Mouse (Mus musculus) embryo, embryonic 10 days (tissue): ENCODE data around the gene Mrgpre.

Source experiments
- DNase-seq: peaks from one replicate; pipeline ENCODE4 v3.0.0-alpha.2; 2015; ENCODE audit warnings: low spot score

Gene Mrgpre

DNA sequence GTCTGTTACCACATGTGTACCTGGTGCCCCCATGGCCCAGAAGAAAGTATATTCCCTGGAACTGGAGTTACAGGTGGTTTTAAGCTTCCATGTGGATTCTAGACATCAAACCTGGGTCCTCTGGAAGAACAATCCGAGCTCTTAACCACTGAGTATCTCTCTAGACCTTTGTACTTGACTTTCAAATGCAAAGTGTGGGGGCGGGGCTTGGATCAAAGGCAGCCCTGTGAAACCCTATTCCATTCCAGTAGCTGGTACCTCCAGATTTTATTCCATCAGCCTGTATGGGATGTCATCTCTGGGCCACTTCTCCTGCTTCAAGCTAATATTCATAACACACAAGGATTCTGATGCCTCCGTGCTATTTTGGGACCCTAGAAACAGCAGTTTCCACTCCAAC is 8.2 kb downstream of the Mrgpre start:
- no peak for DNase-seq

DNA sequence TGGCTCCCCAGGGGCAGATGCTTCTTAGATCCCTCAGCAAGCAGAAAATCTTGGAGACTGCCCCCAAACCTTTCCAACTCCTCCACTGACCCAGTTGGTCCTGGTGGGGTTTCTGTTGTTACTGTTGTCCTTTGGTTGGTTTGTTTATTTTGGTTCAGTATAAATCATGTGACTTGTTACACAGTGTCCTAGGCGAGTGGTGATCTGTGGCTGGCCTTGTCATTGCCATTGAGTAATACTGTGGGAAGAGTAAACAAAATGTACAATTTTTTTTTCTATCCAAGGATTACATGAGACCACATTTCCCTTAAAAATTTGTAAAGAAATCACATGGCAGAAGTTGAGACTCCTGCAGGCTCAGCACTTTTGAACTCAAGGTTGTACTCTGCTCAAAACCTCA is 14.8 kb downstream of the Mrgpre start:
- no peak for DNase-seq

DNA sequence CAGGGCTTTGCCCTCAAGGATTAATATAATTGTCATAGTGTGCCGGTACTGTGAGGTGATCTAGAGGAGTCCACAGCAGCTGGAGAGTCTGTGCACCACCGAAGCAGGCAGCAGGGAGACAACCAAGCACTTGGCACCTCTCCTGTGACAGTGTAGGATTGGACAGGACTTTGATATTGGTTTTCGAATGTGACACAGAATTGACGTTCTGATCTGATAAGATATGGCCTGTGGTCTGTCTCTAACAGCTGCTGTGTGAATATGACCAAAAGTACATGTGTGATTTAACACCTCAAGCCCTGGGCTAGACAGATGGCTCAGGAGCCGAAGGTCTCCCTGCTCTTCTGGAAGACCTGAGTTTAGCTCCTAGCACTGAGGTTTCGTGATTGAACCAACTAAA is 16.0 kb downstream of the Mrgpre start:
- DNase-seq, result no peak

DNA sequence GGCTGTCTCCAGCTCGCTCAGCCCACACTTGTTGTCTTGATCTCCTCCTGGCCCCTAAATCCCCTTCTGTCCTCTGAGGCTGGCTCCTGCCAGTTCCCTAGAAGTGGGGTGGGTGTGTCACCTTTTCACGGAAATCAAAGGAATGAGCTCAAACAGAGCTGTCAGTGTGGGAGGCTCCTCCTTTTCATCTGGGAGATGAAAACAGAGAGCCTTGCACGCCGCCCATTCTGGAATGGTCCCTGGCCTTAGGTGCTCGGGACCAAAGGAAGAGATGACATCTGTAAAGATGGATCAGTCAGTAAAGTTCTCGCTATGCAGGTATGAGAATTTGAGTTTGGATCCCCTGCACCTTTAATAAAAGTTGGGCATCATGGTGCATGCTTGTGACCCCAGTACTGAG is 17.4 kb downstream of the Mrgpre start, which contains the start of gene Mrgprg:
Mrgprg (minus strand) TSS at position 101 of the 400 bp plus-strand sequence.
- no peak for DNase-seq

DNA sequence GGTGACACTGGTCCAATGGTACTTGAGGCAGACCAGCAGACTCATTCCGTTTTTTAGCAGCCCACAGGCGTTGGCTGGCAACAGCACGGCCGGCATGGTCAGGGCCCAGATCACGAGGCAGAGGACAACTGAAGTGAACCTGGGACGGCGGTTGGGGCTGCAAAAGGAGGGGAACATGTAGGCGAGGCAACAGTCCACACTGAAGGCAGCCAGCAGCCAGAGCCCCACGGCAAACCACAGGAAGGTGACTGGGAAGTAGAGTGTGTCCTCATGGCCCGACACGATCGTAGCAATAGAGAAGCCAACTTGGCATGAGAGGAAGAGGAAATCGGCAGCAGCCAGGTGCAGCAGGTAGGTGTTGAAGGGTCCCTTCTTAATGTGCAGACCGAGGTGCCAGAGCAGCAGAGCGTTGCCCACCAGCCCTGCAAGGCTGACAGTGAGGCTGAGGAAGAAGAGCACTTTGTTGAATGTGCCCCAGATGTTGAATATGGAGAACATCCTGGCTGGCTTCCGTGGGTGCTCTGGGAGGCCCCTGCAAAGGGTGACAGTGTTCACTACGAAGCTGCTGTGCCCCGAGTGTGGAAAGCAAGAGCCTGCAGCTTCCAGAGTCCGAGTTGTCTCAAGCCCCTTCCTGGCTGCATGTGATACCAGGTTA is 19.3 kb downstream of the Mrgpre start:
- DNase-seq, result no peak

DNA sequence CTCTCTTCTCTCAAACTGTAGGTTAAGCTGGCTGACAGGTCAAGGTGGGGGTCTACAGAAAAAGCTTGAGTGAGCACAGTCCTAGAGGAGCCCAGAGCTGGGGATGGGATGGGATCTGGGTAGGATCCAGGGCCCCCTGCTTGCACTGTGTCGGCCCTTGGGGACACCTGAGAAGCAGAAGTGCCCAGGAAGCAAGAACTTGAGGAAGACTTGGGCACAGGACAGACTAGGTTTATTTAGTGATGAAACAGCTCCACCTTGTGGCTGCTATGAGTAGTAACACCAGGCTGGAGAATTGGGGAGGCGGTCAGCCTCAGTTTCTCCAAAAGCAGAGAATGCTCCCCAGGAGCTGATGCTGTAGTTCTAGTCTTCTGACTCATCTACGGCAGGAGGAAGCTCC is 20.5 kb downstream of the Mrgpre start:
- peak; percentile 64 for DNase-seq

DNA sequence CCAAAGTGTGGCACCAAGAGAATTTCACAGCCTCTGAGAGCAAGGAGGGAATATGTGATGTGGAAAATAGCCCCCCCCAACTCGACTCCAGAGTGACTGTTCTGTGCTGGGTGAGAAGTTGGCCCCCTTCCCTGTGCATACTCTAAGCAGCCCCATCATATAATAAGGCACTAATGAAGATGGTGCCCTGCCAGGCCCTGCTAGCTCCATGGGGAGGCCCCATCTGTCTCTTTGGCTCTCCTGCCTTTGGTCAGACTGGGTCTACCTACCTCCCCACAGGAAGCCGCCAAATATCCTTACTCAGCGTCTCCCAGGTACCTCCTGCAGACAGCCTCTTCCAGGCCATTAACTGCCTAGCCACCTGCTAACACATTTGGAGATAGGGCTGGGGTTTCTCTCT is 25.3 kb downstream of the Mrgpre start:
- no peak for DNase-seq

DNA sequence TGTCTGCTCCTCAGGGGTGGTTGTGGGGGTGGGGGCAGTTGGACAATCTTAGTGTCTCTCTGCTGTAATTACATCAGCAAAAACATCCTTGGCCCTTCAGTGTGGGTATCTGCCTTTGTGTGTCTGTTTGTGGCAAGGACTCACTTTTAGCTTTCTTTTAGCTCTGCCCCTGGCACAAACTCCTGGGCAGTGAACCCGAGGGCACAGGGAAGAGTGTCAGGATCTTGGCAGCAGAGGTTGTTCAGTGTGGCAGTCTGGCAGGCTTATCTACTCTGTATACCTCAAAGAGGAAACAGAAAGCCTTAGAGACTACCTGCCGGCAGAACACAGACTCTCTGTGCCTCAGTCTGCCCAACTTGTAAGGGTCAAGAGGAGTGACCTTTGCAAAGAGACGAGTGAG is 26.6 kb downstream of the Mrgpre start:
- no peak for DNase-seq

DNA sequence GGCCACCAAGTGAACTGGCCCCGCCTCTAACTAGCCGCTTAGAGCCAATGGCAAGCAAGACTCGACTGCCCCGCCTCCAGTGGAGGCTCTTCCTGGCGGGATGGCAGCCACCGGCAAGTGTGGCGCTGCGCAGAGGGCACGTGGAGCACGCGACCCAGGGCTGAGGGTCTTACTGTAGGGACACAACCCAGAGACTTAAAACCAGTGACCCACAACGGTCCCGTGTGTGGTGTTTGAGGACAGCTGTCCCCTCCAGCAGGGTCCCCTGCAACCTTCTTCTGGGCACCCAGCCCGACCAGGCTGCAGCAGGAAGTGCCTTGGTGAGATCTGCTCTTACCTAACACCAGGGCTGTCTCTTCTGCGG is 27.3 kb downstream of the Mrgpre start:
- DNase-seq, result peak; percentile 90

DNA sequence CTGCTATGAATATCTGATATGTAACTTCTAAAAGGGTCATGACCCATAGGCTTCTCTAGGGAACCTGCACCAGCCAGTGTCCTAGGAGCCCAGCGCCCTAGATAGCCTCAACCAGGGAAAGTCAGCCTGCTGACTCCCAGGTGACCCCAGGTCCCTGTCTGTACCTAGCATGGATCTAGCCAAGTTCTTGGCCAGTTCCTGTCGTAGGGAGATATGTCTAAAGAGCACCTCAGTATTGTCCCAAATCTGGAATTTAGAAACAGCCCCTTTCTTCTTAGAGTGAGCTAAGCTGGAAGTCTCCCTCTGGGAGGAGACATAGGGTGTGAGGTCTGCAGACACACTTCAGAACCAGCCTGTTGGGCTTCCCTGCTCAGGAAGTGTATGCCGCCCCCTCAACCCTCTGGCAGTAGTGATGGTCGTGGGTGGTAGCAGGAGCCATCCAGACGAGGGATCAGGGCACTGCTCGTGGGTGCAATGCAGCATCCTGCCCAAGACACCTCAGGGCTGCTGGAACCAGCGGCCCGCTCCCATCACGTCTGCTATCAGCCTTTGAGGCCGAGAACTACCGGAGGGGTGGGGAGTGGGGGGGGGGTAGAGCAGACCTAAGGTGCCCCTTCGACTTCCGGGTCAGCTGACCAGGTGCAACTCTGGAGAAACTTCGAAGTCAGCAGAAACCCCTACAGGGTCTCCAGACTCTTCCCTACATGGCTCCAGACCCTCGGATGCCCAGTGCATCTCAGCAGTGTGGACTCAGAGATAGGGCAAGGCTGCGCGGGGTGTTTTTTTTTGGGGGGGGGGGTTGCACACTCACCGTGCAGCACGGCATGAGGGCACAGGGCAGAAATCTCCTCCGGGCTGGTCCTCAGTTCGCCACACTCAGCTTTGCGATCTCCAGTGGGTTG is 27.9 kb downstream of the Mrgpre start, which contains the start of gene Osbpl5:
Osbpl5 (minus strand) TSS at position 861 of the 902 bp plus-strand sequence.
- no peak for DNase-seq

DNA sequence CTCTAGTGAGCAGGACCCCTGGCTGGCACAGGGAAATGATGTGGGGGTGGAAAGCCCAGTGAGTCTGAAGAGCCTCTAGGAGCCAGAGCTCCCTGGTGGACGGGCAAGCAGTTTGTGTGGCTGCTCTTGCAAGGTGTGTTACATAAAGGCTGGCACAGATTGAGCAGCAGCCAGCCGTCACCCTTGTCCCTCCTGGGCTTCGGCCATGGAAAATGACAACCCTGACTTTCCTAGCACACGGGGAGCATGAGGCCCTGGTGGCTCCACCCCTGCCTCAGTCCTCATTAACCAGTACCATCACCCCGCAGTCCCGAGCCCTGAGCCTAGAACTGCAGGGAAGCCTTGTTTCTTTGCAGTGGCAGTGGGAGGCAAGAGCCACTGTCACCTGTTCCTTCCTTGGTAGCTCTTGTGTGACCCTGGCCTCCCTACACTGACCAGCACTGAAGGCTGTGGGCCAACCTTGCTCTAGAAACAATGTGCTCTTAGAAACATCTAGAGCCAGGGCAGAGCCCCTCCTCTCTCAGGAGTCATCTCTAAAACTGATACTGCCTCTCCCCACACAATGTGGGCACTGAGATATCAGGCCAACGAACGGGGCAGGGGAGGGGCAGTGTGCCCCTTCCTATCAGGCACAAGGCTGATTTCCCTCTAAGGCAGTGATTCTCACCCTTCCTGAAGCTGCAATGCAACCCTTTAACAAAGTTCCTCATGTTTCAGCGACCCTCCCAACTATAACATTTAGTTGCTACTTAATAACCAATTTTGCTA is 28.8 kb downstream of the Mrgpre start:
- DNase-seq, result no peak

DNA sequence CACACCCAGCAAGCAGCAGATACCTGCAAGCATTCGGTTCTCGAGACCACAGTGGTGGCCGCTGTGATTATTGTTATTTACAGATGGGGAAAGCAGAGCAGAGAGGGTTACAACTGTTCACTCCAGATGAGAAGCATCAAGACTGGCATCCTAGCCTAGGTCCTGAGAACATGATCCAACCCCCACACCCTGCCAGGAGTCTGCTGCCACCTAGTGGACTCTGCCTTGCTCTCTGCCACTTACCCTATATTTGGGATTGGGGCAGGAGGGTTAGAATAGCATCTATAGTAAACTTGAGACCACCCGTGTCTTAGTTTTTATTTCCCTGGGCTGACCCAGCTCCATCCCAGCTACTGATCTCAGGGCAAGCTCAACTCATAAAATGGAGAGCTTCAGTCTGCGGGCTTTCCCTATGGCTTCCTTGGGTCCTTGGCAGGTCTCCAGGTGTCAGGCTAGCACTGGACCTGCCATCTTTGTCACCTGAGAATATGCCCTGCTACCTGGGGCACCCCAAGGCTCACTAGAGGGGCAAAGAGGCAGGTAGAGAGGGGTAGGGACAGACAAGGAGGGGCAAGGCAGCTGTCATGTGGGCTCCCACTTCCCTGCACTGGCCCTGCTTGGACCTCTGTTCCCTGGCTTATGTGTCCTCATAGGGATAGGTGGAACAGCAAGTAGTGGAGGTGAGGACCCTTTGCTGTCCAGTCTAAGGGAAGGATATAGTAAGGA is 30.1 kb downstream of the Mrgpre start:
- peak; percentile 78 for DNase-seq

DNA sequence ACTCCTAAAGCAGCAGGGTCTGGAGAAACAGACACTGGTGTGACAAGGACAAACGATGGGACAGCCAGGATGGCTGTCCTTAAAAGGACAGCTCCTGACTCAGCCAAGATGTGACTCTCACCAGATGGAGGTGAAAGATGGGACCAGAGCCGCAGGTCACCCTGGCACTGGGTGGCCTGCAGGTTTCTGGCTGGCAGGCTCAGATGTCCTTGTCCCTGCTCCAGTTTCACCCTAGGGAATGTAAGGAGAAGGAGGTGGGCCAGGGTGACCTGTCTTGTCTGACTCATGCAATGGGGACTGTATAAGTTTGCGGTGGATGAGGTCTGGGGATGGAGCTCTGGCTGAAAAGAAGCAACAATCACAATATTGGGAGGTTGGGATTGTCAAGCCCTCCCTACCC is 31.7 kb downstream of the Mrgpre start:
- DNase-seq, result no peak

DNA sequence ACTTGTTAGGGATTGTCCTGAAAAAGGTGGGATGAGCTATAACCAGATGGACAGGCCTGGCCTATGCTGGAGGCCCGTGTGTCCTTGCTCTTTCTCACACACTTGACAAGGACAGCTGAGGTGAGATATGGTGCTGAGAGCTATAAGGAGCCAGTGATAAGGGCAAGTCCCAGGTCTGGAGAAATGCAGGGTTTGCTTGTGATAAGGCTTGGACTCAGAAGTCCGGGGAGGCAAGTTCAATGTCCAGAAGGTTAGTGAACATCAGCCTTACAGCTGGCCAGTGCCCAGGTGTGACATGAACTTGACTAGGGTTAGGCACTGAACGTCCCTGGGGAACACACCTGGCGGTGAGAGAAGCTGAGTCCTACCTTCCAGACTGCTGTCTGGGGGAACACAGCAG is 32.2 kb downstream of the Mrgpre start:
- DNase-seq, result no peak

DNA sequence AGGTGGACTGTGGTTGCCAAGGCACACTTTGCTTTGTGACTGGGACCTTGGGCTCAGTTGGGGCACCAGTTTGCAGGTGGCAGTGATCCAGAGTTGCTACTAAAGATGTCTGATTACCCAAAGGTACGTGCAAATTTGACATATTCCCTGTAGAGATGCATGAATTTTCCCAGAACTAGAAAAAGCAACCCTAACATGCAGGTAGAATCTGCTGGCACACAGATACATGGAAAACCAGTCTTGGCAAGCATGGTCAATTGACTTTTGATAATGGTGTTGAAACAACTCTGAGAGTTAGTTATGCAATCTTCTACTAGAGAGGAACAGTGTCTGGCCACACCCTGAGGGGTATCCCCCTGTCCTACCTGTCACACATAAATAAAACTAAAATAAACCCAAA is 32.9 kb downstream of the Mrgpre start:
- DNase-seq, result no peak

DNA sequence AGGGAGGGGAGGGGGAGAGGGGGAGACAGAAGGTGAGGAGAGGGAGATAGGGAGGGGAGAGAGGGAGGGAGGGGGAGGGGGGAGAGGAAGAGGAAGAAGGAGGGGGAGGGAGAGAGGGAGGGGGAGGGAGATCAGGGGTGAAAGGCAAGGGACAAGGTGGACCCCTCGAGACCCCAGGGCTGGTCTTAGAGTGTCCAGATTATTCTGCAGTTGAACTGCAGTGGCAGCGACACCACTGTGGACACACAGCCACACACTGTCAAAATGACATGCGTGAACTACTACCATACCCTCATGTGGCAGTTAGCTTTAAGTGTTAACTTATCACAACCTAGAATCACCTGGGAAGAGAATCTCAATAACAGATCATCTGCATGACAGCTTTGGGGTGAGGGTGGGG is 35.3 kb downstream of the Mrgpre start:
- no peak for DNase-seq

DNA sequence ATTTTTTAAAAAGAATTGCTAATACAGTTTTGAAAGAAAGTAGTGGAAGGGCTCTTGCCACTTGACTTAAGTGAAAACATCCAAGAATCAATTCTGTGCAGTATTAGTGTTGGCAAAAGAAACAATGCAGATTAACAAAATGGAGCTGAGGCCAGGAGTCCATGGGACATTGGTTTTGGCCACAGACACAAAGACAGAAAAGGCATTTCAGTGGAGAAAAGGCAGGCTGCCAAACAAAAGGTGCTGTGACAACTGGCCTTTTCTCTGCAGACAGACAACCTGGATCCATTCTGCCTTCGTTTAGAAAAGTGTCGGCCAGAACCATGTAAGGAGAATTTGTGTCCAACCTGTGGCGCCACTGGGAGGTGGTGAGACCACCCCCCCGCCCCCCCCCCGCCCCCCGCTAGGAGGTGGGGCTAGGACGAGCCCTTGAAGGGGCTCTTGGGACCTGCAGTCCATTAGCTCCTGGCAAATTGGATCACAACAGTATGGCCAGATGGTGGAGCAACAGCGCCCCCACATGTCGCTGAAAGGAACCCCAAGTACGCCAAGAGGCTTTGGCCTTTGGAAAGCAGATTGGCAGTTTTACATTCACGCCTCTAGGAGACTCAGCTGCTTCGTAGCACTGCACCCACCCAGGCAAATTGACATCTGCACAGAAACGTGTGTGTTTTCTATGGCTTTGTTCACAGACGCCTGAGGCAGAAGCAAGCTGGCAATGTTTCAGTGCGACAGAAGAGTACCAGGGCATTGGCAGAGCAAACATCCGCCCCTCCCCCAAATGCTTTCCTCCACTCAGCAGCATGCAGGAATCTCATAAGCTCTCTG is 36.0 kb downstream of the Mrgpre start:
- peak; percentile 95 for DNase-seq

DNA sequence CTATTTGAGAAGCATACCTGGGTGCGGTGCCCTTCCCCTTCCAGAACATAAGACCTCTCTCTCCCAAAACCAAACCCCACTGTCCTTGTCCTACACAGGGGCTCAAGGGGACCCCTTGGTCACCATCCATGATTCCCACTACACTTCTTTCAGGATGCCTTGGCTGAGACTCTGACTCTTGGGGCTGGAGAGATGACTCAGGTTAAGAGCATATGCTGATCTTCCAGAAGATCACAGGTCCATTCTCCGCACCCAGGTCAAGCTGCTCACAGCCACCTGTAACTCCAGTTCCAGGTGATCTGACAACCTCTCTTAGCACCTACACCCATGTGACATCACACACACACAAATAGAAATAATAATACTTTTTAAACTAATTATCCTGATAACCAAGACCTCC is 43.6 kb downstream of the Mrgpre start:
- no peak for DNase-seq

DNA sequence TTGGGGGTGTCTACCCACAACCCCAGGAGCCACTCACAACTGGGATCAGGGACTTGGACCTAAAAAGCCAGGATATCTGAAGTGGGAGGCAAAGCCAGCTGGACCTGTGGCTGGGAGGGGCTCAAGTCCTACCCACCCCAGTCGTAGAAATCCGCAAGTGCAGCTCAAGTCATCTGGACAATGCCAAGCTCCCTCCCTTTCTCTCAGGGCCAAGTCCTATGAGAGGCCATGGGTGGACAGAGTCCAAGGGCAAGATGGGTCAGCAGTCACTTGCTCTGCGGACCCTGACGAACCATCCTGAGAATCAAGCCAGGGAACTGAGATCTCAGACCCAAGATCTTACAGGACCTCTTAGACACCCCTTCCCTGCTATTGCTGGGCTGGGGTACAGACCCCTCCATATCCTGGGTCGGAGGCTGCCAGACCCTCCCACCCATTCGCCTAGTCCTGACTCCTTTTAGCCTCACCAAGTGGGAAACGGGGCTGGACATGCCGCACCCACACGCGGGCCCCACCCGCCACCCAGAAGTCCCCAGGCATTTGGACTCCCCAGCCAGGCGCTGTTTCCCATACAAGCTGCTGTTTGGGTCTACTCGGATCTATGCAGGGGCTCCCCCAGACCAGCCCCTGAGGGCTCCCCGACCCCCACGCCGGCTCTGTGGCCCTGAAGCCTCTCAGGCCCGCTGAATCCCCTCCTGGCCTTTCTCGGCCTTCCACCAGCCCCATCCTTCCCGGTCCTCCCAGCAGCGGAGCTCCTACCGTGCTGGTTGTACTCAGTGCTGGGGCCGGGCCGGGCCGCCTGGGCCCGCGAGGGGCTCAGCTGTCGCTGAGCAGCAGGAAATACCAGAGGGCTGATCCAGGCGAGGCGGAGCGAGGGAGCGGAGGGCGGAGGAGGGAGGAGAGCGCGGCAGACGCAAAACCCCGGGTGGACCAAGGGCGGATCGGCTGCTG is 44.5 kb downstream of the Mrgpre start:
- peak; percentile 91 for DNase-seq

DNA sequence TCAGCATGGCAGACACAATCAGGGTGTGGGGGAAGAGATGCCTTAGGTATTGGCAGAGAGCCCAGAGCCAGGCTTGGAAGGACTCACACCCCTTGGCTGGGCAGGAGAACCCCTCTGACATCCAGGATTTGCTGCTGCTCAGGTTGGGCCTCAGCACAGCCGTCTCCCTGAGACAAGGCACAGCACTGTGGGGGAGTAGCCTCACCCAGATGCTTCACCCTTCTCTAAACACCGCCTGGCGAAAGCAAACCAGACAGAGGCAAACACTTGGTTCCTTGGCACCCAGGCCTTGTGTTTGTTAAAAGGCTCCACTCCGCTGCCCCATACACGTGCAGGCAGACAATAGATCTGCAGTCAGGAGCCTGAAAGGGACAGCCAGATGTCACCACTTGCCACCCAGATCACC is 45.7 kb downstream of the Mrgpre start:
- no peak for DNase-seq
